Mouse (Mus musculus) frontal cortex, postnatal 14 days (tissue): Measurements from ENCODE around the gene Olfr15.
"Not testable (repeated sequence)": the region's sequence is repeated elsewhere in the genome, so short reads cannot be mapped to it uniquely, and the experiment has no call there.

Source experiments
- DNase-seq, 2 experiments: peaks; one replicate each; pipeline ENCODE4 v3.0.0; 2022; ENCODE audit warnings: low spot score in 2 of 2

Gene Olfr15

DNA sequence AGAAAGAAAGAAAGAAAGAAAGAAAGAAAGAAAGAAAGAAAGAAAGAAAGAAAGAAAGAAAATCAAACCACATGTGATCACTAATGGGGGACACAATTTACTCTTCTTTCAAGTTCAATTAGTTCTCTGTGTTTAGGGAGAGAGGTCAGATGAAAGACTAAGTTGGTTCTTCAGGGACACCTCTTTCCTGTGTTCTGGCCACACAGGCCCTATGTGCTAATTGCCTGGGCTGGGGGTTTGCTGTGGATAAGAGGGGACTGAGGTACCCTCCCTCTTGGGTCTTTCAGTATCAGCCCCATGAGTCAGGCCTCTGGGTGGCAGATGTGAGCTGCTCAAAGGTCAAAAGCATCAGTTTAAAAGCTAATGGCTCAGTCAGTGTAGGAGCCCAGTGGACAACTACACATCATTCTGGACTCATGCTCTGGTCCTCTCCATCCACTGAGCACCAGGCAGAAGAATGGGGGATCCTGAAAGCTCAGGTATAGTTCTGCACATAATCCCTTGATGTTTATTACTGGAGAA, at the start of gene Olfr15:
Gene Olfr15 (plus strand): TSS at position 291 of the 522 bp plus-strand sequence.
- DNase-seq: no peak

DNA sequence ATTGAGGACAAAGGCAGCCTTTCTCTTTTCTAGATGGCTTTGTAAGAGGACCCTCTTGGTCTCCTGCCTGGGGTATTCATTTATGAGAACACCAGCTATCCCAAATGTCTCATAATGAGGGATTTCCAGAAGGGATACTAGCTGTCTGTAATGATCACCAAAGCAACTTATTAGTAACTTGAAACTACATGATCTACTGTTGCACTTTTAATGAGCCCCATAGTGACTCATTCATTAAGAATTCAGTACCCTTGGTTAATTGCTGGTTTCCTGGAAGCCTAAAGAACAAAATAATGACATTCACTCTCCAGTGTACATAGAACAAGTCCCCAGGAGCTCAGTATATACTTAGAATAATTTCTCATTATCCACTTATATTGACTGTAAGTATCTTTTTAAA, 49.4 kb upstream of the Olfr15 start:
- no peak for DNase-seq

- no peak for DNase-seq
Observed at GRCm38 (mm10) chr16:3788394-3788793, 42.3 kb upstream of the Olfr15 start.

GRCm38 (mm10) chr16:3808176-3808575, 22.5 kb upstream of the Olfr15 start:
- no peak for DNase-seq

DNA sequence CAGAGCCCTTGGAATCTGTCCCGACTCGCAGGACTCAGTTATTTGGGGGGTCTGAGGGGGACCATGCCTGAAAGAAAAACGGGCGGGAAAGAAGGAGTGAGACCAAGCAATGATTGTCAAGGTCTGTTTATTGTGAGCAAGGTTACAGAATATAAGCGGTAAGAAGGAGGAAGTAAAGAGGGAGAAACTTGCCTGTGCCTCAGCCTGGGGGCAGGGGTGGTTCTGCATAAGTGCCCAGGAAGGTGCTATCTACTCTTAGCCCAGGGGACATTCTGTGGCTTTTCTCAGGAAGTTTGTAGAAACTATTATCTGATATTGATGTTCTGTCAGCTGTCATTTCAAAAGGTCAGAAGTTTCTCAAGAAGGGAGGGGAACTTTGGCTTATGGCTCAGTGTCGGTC, 16.0 kb upstream of the Olfr15 start:
- DNase-seq: not testable (repeated sequence)

- DNase-seq: no peak
Observed at GRCm38 (mm10) chr16:3820202-3820601, 10.5 kb upstream of the Olfr15 start.

- DNase-seq: no peak
Observed at GRCm38 (mm10) chr16:3828021-3828420, 2.7 kb upstream of the Olfr15 start.

DNA sequence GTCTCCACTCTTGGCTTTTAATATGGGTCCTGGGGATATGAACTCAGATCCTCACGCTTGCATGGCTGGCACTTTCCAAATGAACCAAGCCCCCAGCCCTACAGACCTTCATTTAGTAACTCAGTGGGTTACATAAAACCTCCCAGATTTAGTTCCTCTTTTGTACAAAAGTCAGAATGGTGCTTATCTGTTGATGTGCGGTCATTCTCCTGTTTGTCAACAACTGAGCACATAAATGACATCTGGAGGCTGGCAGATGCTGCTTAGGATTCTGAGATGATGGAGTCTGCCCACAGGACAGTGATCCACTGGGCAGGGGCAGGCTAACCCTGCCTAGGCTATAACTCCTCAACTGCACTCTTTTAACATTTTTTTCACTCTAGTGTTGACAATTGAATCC, 951 bp upstream of the Olfr15 start:
- DNase-seq: no peak

DNA sequence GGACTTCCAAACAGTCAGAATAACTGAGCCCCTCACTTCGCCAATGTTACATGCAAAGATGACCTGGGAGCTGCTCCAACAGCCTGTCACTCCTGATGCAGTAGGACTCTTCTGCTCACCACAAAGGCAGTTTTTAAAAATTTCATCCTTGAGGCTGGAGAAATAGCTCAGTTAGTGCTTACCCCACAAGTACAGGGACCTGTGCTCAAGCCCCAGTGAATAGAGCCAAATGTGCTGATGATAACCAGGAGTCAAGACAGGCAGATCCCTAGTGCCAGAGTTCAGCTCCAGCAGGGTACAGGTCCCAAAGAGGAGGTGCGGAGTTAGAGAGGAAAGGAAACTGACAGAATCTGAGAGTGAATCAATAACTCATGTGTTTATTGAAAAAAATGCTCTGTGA, 4.8 kb downstream of the Olfr15 start:
- no peak for DNase-seq

DNA sequence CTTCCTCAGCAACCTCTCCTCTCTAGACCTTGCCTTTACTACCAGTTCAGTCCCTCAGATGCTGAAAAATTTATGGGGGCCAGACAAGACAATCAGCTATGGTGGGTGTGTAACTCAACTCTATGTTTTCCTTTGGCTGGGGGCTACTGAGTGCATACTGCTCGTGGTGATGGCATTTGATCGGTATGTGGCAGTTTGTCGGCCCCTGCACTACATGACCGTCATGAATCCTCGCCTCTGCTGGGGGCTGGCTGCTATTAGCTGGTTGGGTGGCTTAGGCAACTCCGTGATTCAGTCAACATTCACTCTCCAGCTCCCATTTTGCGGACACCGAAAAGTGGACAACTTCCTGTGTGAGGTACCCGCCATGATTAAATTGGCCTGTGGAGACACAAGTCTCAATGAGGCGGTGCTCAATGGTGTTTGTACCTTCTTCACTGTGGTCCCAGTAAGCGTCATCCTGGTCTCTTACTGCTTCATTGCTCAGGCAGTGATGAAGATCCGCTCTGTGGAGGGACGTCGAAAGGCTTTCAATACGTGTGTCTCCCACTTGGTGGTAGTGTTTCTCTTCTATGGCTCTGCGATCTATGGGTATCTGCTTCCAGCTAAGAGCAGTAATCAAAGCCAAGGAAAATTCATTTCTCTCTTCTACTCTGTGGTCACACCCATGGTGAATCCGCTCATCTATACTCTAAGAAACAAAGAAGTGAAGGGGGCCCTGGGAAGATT, 8.6 kb downstream of the Olfr15 start:
- DNase-seq: no peak

DNA sequence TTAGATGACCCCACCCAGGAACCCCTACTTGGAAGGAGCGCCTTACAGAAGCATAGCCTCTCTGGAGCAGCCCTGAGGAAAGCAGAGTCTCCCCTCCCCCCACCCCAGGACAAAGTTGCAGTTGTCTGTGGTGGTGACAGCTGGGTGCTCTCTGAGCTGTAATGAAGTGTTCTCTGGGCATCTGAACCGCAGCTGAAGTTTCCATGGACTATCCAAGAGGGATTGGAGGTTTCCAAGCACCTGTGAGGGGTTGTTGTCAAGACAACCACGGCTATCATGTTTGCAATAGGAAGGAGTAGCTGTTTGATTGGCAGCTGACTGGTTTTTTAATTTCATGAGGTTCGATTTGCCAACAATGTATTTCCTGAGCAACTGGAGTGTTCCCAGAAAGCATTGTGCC, 12.3 kb downstream of the Olfr15 start:
- DNase-seq: no peak

DNA sequence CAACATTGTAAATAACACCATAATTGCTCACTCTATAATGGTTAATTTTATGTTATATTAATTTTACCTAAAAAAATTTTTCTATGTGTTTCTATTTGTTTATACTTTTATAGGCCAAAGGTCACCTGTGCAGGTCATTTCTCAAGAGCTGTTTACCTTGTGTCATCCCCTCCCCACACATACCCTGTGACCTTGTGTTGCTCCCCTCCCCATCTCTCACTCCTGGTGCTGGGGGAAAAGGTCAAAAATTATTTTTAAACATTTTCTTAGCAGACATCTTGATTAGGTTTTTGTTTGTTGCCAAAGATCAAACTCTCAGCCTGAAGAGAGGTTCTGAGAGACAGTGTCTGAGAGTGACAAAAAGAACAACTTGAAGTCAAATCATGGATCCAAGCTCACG, 13.1 kb downstream of the Olfr15 start:
- DNase-seq: no peak

- peak; percentile 87 to 90 for DNase-seq
Observed at GRCm38 (mm10) chr16:3846711-3847518, 16.2 kb downstream of the Olfr15 start, which contains the start of gene Zfp174. Zfp174 (plus strand) TSS chr16:3847268.

DNA sequence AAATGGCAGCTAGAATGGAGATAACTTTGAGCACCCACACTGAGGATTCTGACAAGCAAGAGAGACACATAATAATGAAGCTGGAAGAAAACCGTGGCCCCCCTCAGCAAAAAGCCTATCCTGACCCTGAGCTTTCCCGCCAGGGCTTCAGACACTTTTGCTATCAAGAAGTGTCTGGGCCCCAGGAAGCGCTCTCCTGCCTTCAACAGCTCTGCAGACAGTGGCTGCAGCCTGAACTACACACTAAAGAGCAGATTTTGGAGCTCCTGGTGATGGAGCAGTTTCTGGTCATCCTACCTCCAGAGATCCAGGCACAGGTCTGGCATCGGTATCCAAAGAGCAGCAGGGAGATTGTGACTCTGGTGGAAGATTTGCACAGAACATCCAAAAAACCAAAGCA, 17.2 kb downstream of the Olfr15 start:
- no peak for DNase-seq

GRCm38 (mm10) chr16:3848416-3848815, 17.7 kb downstream of the Olfr15 start:
- DNase-seq: no peak

DNA sequence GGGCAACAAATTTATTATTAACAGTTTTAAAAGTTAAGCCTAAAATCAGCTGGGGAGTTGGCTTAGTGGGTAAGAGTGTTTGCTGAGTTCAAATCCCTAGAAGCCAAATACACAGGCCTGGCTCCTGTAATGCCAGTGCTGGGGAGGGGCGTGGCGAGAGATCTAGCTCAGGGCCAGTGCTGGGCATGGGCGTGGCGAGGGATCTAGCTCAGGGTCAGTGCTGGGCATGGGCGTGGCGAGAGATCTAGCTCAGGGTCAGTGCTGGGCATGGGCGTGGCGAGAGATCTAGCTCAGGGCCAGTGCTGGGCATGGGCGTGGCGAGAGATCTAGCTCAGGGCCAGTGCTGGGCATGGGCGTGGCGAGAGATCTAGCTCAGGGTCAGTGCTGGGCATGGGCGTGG, 20.6 kb downstream of the Olfr15 start:
- not testable (repeated sequence) for DNase-seq

- no peak for DNase-seq
Observed at GRCm38 (mm10) chr16:3852586-3852985, 21.9 kb downstream of the Olfr15 start.

DNA sequence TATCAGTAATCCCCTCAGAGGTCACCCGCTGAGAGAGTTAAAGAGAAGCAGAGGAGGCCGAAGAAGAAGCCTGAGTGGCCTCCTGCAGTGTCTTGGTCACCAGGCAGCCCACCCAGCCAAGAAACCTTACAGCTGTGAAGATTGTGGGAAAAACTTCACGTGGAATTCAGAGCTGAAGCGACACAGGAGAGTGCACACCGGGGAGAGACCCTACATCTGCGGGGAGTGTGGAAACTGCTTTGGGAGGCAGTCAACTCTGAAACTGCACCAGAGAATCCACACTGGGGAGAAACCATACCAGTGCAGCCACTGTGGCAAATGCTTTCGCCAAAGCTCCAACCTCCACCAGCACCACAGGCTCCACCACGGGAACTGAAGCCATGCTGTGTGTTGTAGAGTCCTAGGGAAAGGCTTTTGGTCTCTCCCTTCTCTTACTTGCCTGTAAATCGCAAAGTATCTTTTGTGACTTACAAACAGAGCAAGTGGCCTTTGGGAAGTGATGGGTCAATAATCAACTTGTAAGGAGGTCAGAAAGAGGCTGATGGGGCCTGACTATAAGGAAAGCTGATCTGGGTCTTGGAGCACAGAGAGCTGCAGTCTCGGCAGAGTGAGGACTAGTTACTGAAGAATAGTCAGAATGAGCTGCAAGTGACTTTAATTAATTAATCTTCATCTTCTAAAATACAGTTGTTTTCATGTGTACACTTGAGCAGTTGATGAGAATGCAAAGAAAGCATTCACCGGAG, 23.9 kb downstream of the Olfr15 start:
- DNase-seq: no peak

DNA sequence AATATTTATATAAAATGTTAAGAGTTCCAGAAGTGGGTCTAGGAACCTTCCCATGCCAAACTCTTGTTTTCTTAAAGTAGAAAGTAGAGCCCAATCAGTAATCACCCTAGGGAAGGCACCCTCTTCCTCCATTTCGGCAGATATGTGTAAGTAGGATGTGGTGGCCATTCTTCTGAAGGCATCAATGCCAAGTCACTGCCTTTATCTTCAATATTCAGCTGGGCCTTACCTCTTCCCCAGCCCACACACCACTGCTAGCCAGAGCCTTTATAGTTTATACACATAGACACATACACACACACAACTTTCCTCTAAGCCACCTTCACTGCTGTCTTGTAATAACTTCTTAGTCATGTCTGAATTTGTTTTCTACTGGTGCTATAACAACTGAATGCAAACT, 25.1 kb downstream of the Olfr15 start:
- DNase-seq: no peak

GRCm38 (mm10) chr16:3859254-3859653, 28.6 kb downstream of the Olfr15 start:
- DNase-seq: no peak

- no peak for DNase-seq
Observed at GRCm38 (mm10) chr16:3871815-3872214, 41.1 kb downstream of the Olfr15 start.
